Mouse (Mus musculus): ENCODE data around the gene Egflam. TPM values are rescaled to one million over a fixed set of nuclear protein-coding genes. Genes with fewer than 3 reads are reported as not detected.

Gene Egflam
- polyA plus RNA-seq, 1 experiment: 15.9 TPM

- Histone ChIP-seq H3K4me3 (ENCODE audit: control insufficient read depth, low read depth, low read length) (no peak overlapping the region), H3K36me3 (ENCODE audit: control insufficient read depth, insufficient read depth, low read length) (no peaks in the 10 kb centered on the region), H3K27me3 (ENCODE audit: control insufficient read depth, insufficient read depth, low read length) (no peaks in the 10 kb centered on the region), H3K4me1 (ENCODE audit: control insufficient read depth, insufficient read depth, low read length) (no peaks in the 10 kb centered on the region), H3K27ac (ENCODE audit: control insufficient read depth, insufficient read depth, low read depth, low read length) (no peak overlapping the region)
- no peak for TF ChIP-seq POLR2A (IDR thresholded peaks at IDR 0.05; ENCODE audit: control insufficient read depth, low read depth, low read length)
- no peak for TF ChIP-seq CTCF (IDR thresholded peaks at IDR 0.05; ENCODE audit: control insufficient read depth, insufficient read depth, insufficient replicate concordance, low read depth, low read length)
These were observed 181.0 kb downstream of the Egflam start for GRCm38 (mm10) chr15:7217273-7217598.

- Histone ChIP-seq H3K27ac (ENCODE audit: control insufficient read depth, insufficient read depth, low read depth, low read length) (no peak overlapping the region), H3K27me3 (ENCODE audit: control insufficient read depth, insufficient read depth, low read length) (no peaks in the 10 kb centered on the region), H3K4me1 (ENCODE audit: control insufficient read depth, insufficient read depth, low read length) (no peaks in the 10 kb centered on the region), H3K4me3 (ENCODE audit: control insufficient read depth, low read depth, low read length) (no peak overlapping the region), H3K36me3 (ENCODE audit: control insufficient read depth, insufficient read depth, low read length) (no peaks in the 10 kb centered on the region)
- no peak for TF ChIP-seq CTCF (IDR thresholded peaks at IDR 0.05; ENCODE audit: control insufficient read depth, insufficient read depth, insufficient replicate concordance, low read depth, low read length)
- no peak for TF ChIP-seq POLR2A (IDR thresholded peaks at IDR 0.05; ENCODE audit: control insufficient read depth, low read depth, low read length)
These were observed 181.5 kb downstream of the Egflam start for GRCm38 (mm10) chr15:7216581-7217272.

- no peak overlapping the region for H3K4me3 ChIP-seq (ENCODE audit: control insufficient read depth, low read depth, low read length)
- TF ChIP-seq POLR2A (IDR thresholded peaks at IDR 0.05; ENCODE audit: control insufficient read depth, low read depth, low read length) (no peak), CTCF (IDR thresholded peaks at IDR 0.05; ENCODE audit: control insufficient read depth, insufficient read depth, insufficient replicate concordance, low read depth, low read length) (no peak)
- no peaks in the 10 kb centered on the region for H3K27me3 ChIP-seq (ENCODE audit: control insufficient read depth, insufficient read depth, low read length)
- no peak overlapping the region for H3K27ac ChIP-seq (ENCODE audit: control insufficient read depth, insufficient read depth, low read depth, low read length)
- H3K4me1 ChIP-seq (ENCODE audit: control insufficient read depth, insufficient read depth, low read length): no peaks in the 10 kb centered on the region
- no peaks in the 10 kb centered on the region for H3K36me3 ChIP-seq (ENCODE audit: control insufficient read depth, insufficient read depth, low read length)
These were observed 182.3 kb downstream of the Egflam start for GRCm38 (mm10) chr15:7215845-7216244.

GRCm38 (mm10) chr15:7213683-7214082 is 184.5 kb downstream of the Egflam start:
- H3K4me1 ChIP-seq (ENCODE audit: control insufficient read depth, insufficient read depth, low read length): no peaks in the 10 kb centered on the region
- TF ChIP-seq CTCF (IDR thresholded peaks at IDR 0.05; ENCODE audit: control insufficient read depth, insufficient read depth, insufficient replicate concordance, low read depth, low read length) (no peak), POLR2A (IDR thresholded peaks at IDR 0.05; ENCODE audit: control insufficient read depth, low read depth, low read length) (no peak)
- no peak overlapping the region for H3K4me3 ChIP-seq (ENCODE audit: control insufficient read depth, low read depth, low read length)
- no peak overlapping the region for H3K27ac ChIP-seq (ENCODE audit: control insufficient read depth, insufficient read depth, low read depth, low read length)
- no peaks in the 10 kb centered on the region for H3K27me3 ChIP-seq (ENCODE audit: control insufficient read depth, insufficient read depth, low read length)
- H3K36me3 ChIP-seq (ENCODE audit: control insufficient read depth, insufficient read depth, low read length): no peaks in the 10 kb centered on the region

GRCm38 (mm10) chr15:7208180-7208579 is 190.0 kb downstream of the Egflam start:
- H3K27ac ChIP-seq (ENCODE audit: control insufficient read depth, insufficient read depth, low read depth, low read length): no peak overlapping the region
- peaks cover 2% of the 10 kb centered on the region; the same call in 1 of the 2 replicates for H3K4me1 ChIP-seq (ENCODE audit: control insufficient read depth, insufficient read depth, low read length)
- TF ChIP-seq CTCF (IDR thresholded peaks at IDR 0.05; ENCODE audit: control insufficient read depth, insufficient read depth, insufficient replicate concordance, low read depth, low read length) (no peak), POLR2A (IDR thresholded peaks at IDR 0.05; ENCODE audit: control insufficient read depth, low read depth, low read length) (no peak)
- H3K4me3 ChIP-seq (ENCODE audit: control insufficient read depth, low read depth, low read length): no peak overlapping the region
- H3K27me3 ChIP-seq (ENCODE audit: control insufficient read depth, insufficient read depth, low read length): no peaks in the 10 kb centered on the region
- H3K36me3 ChIP-seq (ENCODE audit: control insufficient read depth, insufficient read depth, low read length): no peaks in the 10 kb centered on the region

- no peak overlapping the region for H3K27ac ChIP-seq (ENCODE audit: control insufficient read depth, insufficient read depth, low read depth, low read length)
- TF ChIP-seq POLR2A (IDR thresholded peaks at IDR 0.05; ENCODE audit: control insufficient read depth, low read depth, low read length): no peak
- TF ChIP-seq CTCF (IDR thresholded peaks at IDR 0.05; ENCODE audit: control insufficient read depth, insufficient read depth, insufficient replicate concordance, low read depth, low read length): no peak
- H3K27me3 ChIP-seq (ENCODE audit: control insufficient read depth, insufficient read depth, low read length): no peaks in the 10 kb centered on the region
- no peak overlapping the region for H3K4me3 ChIP-seq (ENCODE audit: control insufficient read depth, low read depth, low read length)
- H3K36me3 ChIP-seq (ENCODE audit: control insufficient read depth, insufficient read depth, low read length): no peaks in the 10 kb centered on the region
- H3K4me1 ChIP-seq (ENCODE audit: control insufficient read depth, insufficient read depth, low read length): peaks cover 2% of the 10 kb centered on the region; the same call in 1 of the 2 replicates
These were observed 190.9 kb downstream of the Egflam start for GRCm38 (mm10) chr15:7207292-7207691.

- Histone ChIP-seq H3K36me3 (ENCODE audit: control insufficient read depth, insufficient read depth, low read length) (no peaks in the 10 kb centered on the region), H3K27ac (ENCODE audit: control insufficient read depth, insufficient read depth, low read depth, low read length) (no peak overlapping the region), H3K4me1 (ENCODE audit: control insufficient read depth, insufficient read depth, low read length) (peaks cover 2% of the 10 kb centered on the region; the same call in 1 of the 2 replicates), H3K27me3 (ENCODE audit: control insufficient read depth, insufficient read depth, low read length) (no peaks in the 10 kb centered on the region), H3K4me3 (ENCODE audit: control insufficient read depth, low read depth, low read length) (no peak overlapping the region)
- TF ChIP-seq POLR2A (IDR thresholded peaks at IDR 0.05; ENCODE audit: control insufficient read depth, low read depth, low read length) (no peak), CTCF (IDR thresholded peaks at IDR 0.05; ENCODE audit: control insufficient read depth, insufficient read depth, insufficient replicate concordance, low read depth, low read length) (no peak)
These were observed 192.1 kb downstream of the Egflam start for GRCm38 (mm10) chr15:7206110-7206509.

Measured in testis, adult 2 months (tissue).